Mouse (Mus musculus): ENCODE measurements around the gene Cep104. TPM values are rescaled to one million over a fixed set of nuclear protein-coding genes. Genes with fewer than 3 reads are reported as not detected.

Cep104 gene
- total RNA-seq, 2 experiments from 2014 or later: 15.2 to 15.3 TPM

GRCm38 (mm10) chr4:154026441-154026761, 51.4 kb downstream of the Cep104 start:
- DNase-seq: no peak
- intact Hi-C loops (cut with DNase I; ENCODE audit: low total_unique reads): no loop called here

GRCm38 (mm10) chr4:154028066-154028465, 53.1 kb downstream of the Cep104 start:
- intact Hi-C loops (cut with DNase I; ENCODE audit: low total_unique reads): no loop called here

GRCm38 (mm10) chr4:154028646-154029045, 53.7 kb downstream of the Cep104 start:
- intact Hi-C loops (cut with DNase I; ENCODE audit: low total_unique reads): no loop called here
- DNase-seq: no peak

More at GRCm38 (mm10) chr4:154028066-154028465, 53.1 kb downstream of the Cep104 start:
- DNase-seq: no peak

- intact Hi-C loops (cut with DNase I; ENCODE audit: low total_unique reads): no loop called here
- DNase-seq: no peak
Measured at GRCm38 (mm10) chr4:154037123-154037522, 62.1 kb downstream of the Cep104 start.

- DNase-seq: no peak
- intact Hi-C loops (cut with DNase I; ENCODE audit: low total_unique reads): no loop called here
Measured at GRCm38 (mm10) chr4:154042577-154042976, 67.6 kb downstream of the Cep104 start, which contains the start of gene Ccdc27. Gene Ccdc27, minus strand, starts transcription at chr4:154042677.

- no peak for DNase-seq
- intact Hi-C loops (cut with DNase I; ENCODE audit: low total_unique reads): no loop called here
Measured at GRCm38 (mm10) chr4:154045837-154046236, 70.8 kb downstream of the Cep104 start.

- no peak for DNase-seq
- intact Hi-C loops (cut with DNase I; ENCODE audit: low total_unique reads): no loop called here
Measured at GRCm38 (mm10) chr4:154051401-154051800, 76.4 kb downstream of the Cep104 start.

GRCm38 (mm10) chr4:154053065-154053464, 78.1 kb downstream of the Cep104 start:
- DNase-seq: no peak
- intact Hi-C loops (cut with DNase I; ENCODE audit: low total_unique reads): no loop called here

- DNase-seq: no peak
- intact Hi-C loops (cut with DNase I; ENCODE audit: low total_unique reads): no loop called here
Measured at GRCm38 (mm10) chr4:154055482-154055881, 80.5 kb downstream of the Cep104 start.

- no peak for DNase-seq
- intact Hi-C loops (cut with DNase I; ENCODE audit: low total_unique reads): no loop called here
Measured at GRCm38 (mm10) chr4:154056046-154056445, 81.1 kb downstream of the Cep104 start.

GRCm38 (mm10) chr4:154056661-154057060, 81.7 kb downstream of the Cep104 start:
- no peak for DNase-seq
- intact Hi-C loops (cut with DNase I; ENCODE audit: low total_unique reads): no loop called here

- peak; percentile 31 for DNase-seq
- intact Hi-C loops (cut with DNase I; ENCODE audit: low total_unique reads): no loop called here
Measured at GRCm38 (mm10) chr4:154057696-154058095, 82.7 kb downstream of the Cep104 start.

Other genes starting within 250 kb of the Cep104 start
- 10 to 100 TPM in 1 of 2 experiments, 1 to 10 TPM in 1; 9.6 to 10.1 TPM for gene A430005L14Rik, start 18.0 kb upstream of the Cep104 start, total RNA-seq (2021)
- gene Dffb, start 68 bp upstream of the Cep104 start, total RNA-seq (2021): 1 to 10 TPM; 1.3 to 1.8 TPM
- gene Lrrc47, start 36.5 kb downstream of the Cep104 start, total RNA-seq (2021): 10 to 100 TPM; 20.6 to 27.7 TPM
- gene Smim1, start 51.0 kb downstream of the Cep104 start, total RNA-seq (2021): 1 to 10 TPM; 4.0 to 6.3 TPM
- gene Ccdc27, start 67.5 kb downstream of the Cep104 start, total RNA-seq (2021): not detected
- under 1 TPM in 1 of 2 experiments, not detected in 1; 0.10 TPM for gene Trp73, start 165.0 kb downstream of the Cep104 start, total RNA-seq (2021)
- 1 to 10 TPM; 7.7 to 8.8 TPM for gene Wrap73, start 167.2 kb downstream of the Cep104 start, total RNA-seq (2021)
- gene Tprgl, start 185.5 kb downstream of the Cep104 start, total RNA-seq (2021): 10 to 100 TPM; 81.7 to 84.5 TPM
- gene Megf6, start 195.5 kb downstream of the Cep104 start, total RNA-seq (2021): 1 to 10 TPM; 2.9 to 3.4 TPM